Mouse (Mus musculus): ENCODE measurements around the gene Vcpkmt.

- TF ChIP-seq CTCF (IDR thresholded peaks at IDR 0.05; ENCODE audit: control insufficient read depth, insufficient read depth, low read length) (0 out of 2 replicates have a peak, but pooled peaks have one; percentile 19), POLR2A (IDR thresholded peaks at IDR 0.05; ENCODE audit: borderline replicate concordance, control insufficient read depth, low read depth, low read length) (no peak)
Observed at GRCm38 (mm10) chr12:69573916-69574881, 8.6 kb downstream of the Vcpkmt start.

All from bone marrow, adult 2 months (tissue).